Mouse (Mus musculus) spleen, postnatal 36 days (tissue): ENCODE results near the gene Spock3.
"Not testable (repeated sequence)": the region's sequence is repeated elsewhere in the genome, so short reads cannot be mapped to it uniquely, and the experiment has no call there.

Experiments used
- DNase-seq, 2 experiments: peaks; one replicate each; pipeline ENCODE4 v3.0.0; 2022; ENCODE audit warnings: low spot score in 2 of 2, mixed read lengths in 1 of 2

The Spock3 gene

GRCm38 (mm10) chr8:62950709-62951108 is at the start of gene Spock3:
Gene Spock3, plus strand, starts transcription at chr8:62951009.
- no peak for DNase-seq

- DNase-seq: no peak
Measured at GRCm38 (mm10) chr8:62951173-62952134, 645 bp downstream of the Spock3 start.

- DNase-seq: no peak
Measured at GRCm38 (mm10) chr8:62952481-62952880, 1.7 kb downstream of the Spock3 start.

DNA sequence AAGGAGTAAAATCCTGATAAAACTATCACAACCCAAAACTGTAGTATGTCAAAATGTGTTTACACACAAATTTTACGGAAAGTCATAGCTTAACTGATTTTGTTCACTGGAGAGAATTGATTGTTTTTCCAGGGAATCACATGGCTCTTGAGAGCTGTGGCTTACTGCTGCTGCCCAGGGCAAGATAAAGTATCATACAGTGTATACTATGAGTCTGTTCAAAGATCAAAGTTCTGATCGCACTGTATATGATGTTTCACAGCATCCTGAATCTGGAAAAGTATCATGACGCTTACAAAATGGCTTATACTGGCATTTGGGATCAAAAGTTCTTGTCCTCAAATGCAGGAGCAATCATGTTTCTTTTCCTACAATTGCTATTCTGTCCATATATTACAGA is 11.8 kb downstream of the Spock3 start:
- no peak for DNase-seq

DNA sequence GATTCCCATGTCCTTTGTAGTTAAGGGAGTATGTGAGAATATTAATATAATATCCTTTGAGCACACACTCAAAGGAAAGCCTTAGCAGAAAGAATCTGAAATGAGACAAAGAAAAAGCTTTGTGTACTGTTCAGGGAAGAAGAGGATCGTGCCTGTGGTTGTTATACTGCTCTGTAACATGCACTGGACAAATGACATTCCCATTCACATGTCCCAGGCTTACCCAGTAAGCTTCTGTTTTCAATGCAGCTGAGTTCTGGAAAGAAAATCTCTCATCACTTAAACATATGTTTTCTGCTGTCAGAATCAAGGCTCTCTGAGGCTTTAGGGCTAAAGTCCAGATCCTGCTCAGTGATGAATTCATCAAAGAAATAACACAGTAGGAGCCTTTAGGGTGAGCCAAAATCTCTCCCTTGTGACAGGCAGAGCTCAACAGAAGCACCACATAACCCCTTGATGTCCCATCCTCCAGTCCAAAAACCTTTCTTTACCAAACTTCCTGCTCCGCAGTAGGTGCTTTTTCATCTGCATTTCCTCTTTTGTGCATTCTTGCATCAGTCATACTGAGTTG is 19.1 kb downstream of the Spock3 start:
- DNase-seq: no peak

- no peak for DNase-seq
Measured at GRCm38 (mm10) chr8:63088984-63089383, 138.2 kb downstream of the Spock3 start.

DNA sequence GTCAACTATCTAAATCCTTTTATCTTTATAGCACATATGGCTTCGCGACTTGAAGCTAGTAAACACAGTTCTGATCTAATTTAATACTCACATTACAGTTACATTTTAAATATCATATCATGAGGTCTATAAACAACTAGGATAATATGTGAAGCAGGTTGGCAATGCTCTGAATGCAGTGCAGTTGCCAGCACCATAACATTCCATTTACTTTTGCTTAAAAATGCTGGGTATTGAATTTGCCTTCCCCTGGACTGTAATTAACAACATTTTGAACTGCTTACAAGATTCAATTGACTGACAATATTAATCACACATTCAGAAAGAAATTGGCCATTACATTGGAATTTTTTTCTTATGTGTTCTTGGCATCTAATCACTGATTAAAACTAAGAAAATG is 147.4 kb downstream of the Spock3 start:
- DNase-seq: no peak

DNA sequence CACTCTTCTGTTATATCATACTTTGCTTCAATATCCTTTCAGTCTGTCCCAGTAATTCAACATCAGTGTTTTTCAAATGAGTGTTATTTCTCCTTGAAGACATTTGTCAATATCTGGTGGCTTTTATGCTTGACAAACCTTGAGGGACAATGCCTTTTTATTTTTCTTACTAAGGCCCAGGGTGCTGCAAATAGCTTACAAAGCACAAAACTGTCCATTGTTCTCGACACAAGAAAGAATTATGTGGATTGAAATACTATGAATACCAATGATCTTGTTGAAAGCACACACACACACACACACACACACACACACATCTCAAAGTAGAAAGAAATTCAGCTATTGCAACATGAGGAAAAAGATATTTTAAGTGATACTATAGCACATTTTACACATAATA is 159.0 kb downstream of the Spock3 start:
- no peak for DNase-seq

DNA sequence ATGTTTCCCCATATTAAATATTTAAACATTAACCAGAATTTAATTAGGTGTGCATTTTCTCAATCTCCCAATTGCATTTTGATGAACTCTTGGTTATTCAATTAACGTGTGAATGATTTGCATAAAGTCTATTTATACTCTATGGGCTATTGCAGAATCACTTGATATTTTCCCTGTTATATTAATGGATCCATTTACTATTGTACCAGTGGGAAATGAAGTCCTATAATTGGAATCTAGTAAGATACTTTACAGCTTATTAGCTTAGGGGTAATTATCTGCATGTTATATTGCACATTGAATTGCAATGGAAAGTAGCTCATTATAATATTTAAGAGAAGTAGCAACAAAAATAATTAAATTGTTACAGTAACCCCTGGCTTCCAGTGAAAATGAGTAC is 162.1 kb downstream of the Spock3 start:
- no peak for DNase-seq

DNA sequence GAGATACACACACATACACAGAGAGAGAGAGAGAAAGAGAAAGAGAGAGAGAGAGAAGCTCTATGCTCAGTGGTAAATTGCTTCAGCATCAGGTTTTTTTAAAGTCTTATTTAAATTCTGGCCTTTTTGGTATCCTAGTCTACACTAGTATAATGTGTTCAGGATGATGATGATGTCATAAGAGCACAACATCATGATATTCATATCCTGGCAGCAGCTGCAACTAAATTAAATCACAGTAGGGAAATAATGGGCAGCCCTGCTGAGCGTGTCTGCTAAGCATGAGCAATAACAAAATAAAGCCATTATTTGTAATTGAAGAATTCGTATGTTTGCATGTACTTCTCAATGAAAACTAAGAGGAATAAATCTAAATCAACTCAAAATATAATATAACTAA is 169.7 kb downstream of the Spock3 start:
- no peak for DNase-seq

GRCm38 (mm10) chr8:63135406-63135805 is 184.6 kb downstream of the Spock3 start:
- DNase-seq: no peak

GRCm38 (mm10) chr8:63163861-63164260 is 213.1 kb downstream of the Spock3 start:
- not testable (repeated sequence) for DNase-seq

DNA sequence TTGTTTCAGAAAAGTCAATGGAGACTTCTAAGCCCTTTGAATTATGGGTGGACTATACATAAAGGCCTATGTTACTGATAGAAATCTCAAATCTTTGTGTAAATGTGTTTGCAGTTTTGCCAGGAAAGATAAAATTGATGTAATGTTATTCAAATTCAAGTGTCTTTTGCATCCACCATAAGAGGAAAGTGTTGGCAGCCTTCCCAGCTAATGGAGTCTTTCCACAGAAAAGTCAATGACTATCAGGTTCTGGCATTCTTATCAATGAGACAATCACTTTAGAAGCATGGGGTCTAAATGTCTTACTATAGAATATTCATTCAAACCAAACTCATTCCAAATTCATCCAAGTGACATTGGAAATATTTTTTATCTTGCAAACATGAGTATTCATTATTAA is 214.5 kb downstream of the Spock3 start:
- DNase-seq: no peak

GRCm38 (mm10) chr8:63169956-63170355 is 219.1 kb downstream of the Spock3 start:
- DNase-seq: no peak

GRCm38 (mm10) chr8:63181272-63181671 is 230.5 kb downstream of the Spock3 start:
- no peak for DNase-seq

DNA sequence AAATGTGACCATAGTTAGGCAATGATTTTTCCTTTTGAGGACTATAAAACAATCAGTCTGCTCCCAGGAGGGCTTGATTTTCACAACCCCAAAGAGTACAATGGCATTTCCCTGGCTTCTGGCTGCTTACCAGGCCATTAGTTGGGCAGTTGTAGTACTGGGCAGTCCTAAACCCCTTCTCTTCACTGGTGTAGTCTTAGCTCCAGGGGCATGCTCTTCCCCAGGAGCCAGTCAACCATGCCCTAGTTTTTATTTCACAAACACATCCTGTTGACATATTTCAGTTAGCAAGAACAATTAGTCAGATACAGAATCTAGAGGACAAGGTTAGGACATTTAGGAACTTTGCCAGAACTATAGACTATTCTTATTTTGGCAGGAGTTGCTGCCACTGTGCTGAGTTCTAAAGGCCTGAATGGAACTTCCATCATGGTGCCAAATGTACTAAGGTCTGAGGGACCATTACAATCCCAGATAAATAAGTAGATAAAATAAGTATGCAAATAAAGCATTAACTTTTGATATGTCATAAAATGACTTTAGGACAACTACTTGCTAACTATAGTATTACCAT is 308.1 kb downstream of the Spock3 start:
- no peak for DNase-seq

GRCm38 (mm10) chr8:63262516-63262915 is 311.7 kb downstream of the Spock3 start:
- DNase-seq: no peak

GRCm38 (mm10) chr8:63335366-63335765 is 384.6 kb downstream of the Spock3 start:
- no peak for DNase-seq

- DNase-seq: no peak
Measured at GRCm38 (mm10) chr8:63368580-63368979, 417.8 kb downstream of the Spock3 start.

GRCm38 (mm10) chr8:63397659-63398058 is 446.9 kb downstream of the Spock3 start:
- no peak for DNase-seq
